Mouse (Mus musculus) MEL (cell line): ENCODE results near the gene Olfr459. TPM values are rescaled to one million over a fixed set of nuclear protein-coding genes. Genes with fewer than 3 reads are reported as not detected.
A peak's percentile ranks its signal among the peaks of the same experiment; 100 is the strongest.

Source experiments
- DNase-seq: peaks from one replicate; pipeline ENCODE4 v3.0.0; 2011; ENCODE audit warnings: low read depth, low spot score
- H3K27ac ChIP-seq: 2 replicates; pipeline ENCODE4 v1.5.1; 2012; ENCODE audit warnings: low read depth, mild to moderate bottlenecking, control low read depth, low read length, moderate library complexity; ENCODE audit not compliant: control insufficient read depth
- H3K27me3 ChIP-seq, 2 experiments: fragments of 150-350 bp in 1 of 2; sonication (generic) in 1 of 2; 2 replicates each; pipeline ENCODE4 v1.6.1; 2012; ENCODE audit warnings: low read length in 2 of 2, mild to moderate bottlenecking in 2 of 2, improper control_type of control experiment in 1 of 2, moderate library complexity in 1 of 2; ENCODE audit not compliant: insufficient read depth in 2 of 2, control insufficient read depth in 1 of 2
- H3K36me3 ChIP-seq, 2 experiments: 2 replicates each; pipeline ENCODE4 v1.6.1; 2012 to 2014; ENCODE audit warnings: low read length in 2 of 2, improper control_type of control experiment in 1 of 2, inconsistent platforms in 1 of 2, mild to moderate bottlenecking in 1 of 2; ENCODE audit not compliant: insufficient read depth in 2 of 2, control insufficient read depth in 1 of 2
- H3K4me1 ChIP-seq, 2 experiments: fragments of 150-350 bp in 1 of 2; sonication (generic) in 1 of 2; 2 replicates each; pipeline ENCODE4 v1.6.1; 2012; ENCODE audit warnings: low read length in 2 of 2, improper control_type of control experiment in 1 of 2, mild to moderate bottlenecking in 1 of 2; ENCODE audit not compliant: insufficient read depth in 2 of 2, control insufficient read depth in 1 of 2
- H3K4me3 ChIP-seq, 2 experiments: fragments of 150-350 bp in 1 of 2; sonication (generic) in 1 of 2; 2 replicates each; pipeline ENCODE4 v1.5.1; 2012; ENCODE audit warnings: low read depth in 2 of 2, low read length in 2 of 2, mild to moderate bottlenecking in 2 of 2, moderate library complexity in 2 of 2, control low read depth in 1 of 2, improper control_type of control experiment in 1 of 2; ENCODE audit not compliant: control insufficient read depth in 1 of 2, insufficient read depth in 1 of 2
- H3K79me2 ChIP-seq: 2 replicates; pipeline ENCODE4 v1.6.1; 2012; ENCODE audit warnings: mild to moderate bottlenecking, low read length, moderate library complexity; ENCODE audit not compliant: control insufficient read depth, poor library complexity, insufficient read depth
- H3K9ac ChIP-seq: 2 replicates; pipeline ENCODE4 v1.6.1; 2012; ENCODE audit warnings: low read depth, mild to moderate bottlenecking, control low read depth, low read length, moderate library complexity; ENCODE audit not compliant: control insufficient read depth, poor library complexity, severe bottlenecking
- H3K9me3 ChIP-seq: fragments of 150-350 bp; sonication (generic); replicated peaks from 2 replicates; pipeline ENCODE4 v1.6.1; 2012; ENCODE audit warnings: mild to moderate bottlenecking, low read length, improper control_type of control experiment, moderate library complexity; ENCODE audit not compliant: insufficient read depth
- BHLHE40 ChIP-seq: IDR thresholded peaks from 2 replicates; pipeline ENCODE4 v1.6.1; 2012; ENCODE audit warnings: low read depth, mild to moderate bottlenecking, inconsistent platforms, low read length, improper control_type of control experiment, borderline replicate concordance
- CHD2 ChIP-seq: IDR thresholded peaks from 2 replicates; pipeline ENCODE4 v1.6.1; 2011; ENCODE audit warnings: low read length, improper control_type of control experiment
- CTCF ChIP-seq, 3 experiments: IDR thresholded peaks in 2 of 3; conservative IDR thresholded peaks in 1 of 3; 2 replicates each; pipeline ENCODE4 v1.5.1; 2011 to 2012; ENCODE audit warnings: low read length in 3 of 3, low read depth in 2 of 3, mild to moderate bottlenecking in 2 of 3, improper control_type of control experiment in 1 of 3, inconsistent platforms in 1 of 3, mixed read lengths in 1 of 3, moderate library complexity in 1 of 3; ENCODE audit not compliant: control insufficient read depth in 1 of 3, insufficient read depth in 1 of 3, poor library complexity in 1 of 3, severe bottlenecking in 1 of 3
- E2F4 ChIP-seq: IDR thresholded peaks from 2 replicates; pipeline ENCODE4 v1.6.1; 2011; ENCODE audit warnings: low read depth, low read length, improper control_type of control experiment, borderline replicate concordance
- JUND ChIP-seq: IDR thresholded peaks from 2 replicates; pipeline ENCODE4 v1.6.1; 2011; ENCODE audit warnings: low read depth, mild to moderate bottlenecking, improper control_type of control experiment, low read length
- KAT2A ChIP-seq: conservative IDR thresholded peaks from 2 replicates; pipeline ENCODE4 v1.6.1; 2012; ENCODE audit warnings: low read depth, low read length, improper control_type of control experiment, inconsistent platforms
- MAZ ChIP-seq: IDR thresholded peaks from 2 replicates; pipeline ENCODE4 v1.6.1; 2012; ENCODE audit warnings: low read depth, mild to moderate bottlenecking, inconsistent platforms, low read length, improper control_type of control experiment
- MEF2A ChIP-seq: IDR thresholded peaks from 2 replicates; pipeline ENCODE4 v1.6.1; 2014; ENCODE audit warnings: low read depth, mild to moderate bottlenecking, inconsistent platforms, low read length, improper control_type of control experiment; ENCODE audit not compliant: poor library complexity, insufficient replicate concordance, severe bottlenecking; ENCODE audit errors: extremely low read depth
- MXI1 ChIP-seq: IDR thresholded peaks from 2 replicates; pipeline ENCODE4 v1.6.1; 2011; ENCODE audit warnings: mild to moderate bottlenecking, low read depth, low read length, improper control_type of control experiment
- NELFE ChIP-seq: IDR thresholded peaks from 2 replicates; pipeline ENCODE4 v1.6.1; 2011; ENCODE audit warnings: low read depth, low read length, improper control_type of control experiment
- NRF1 ChIP-seq: IDR thresholded peaks from 2 replicates; pipeline ENCODE4 v1.6.1; 2014; ENCODE audit warnings: low read depth, mild to moderate bottlenecking, inconsistent platforms, low read length, improper control_type of control experiment, moderate library complexity; ENCODE audit not compliant: poor library complexity, insufficient read depth, severe bottlenecking
- RAD21 ChIP-seq: IDR thresholded peaks from 2 replicates; pipeline ENCODE4 v1.6.1; 2011; ENCODE audit warnings: mild to moderate bottlenecking, low read depth, low read length, improper control_type of control experiment
- SMC3 ChIP-seq: IDR thresholded peaks from 2 replicates; pipeline ENCODE4 v1.6.1; 2011; ENCODE audit warnings: low read depth, low read length, improper control_type of control experiment
- TAL1 ChIP-seq: IDR thresholded peaks from 2 replicates; pipeline ENCODE4 v1.6.1; 2012; ENCODE audit warnings: mild to moderate bottlenecking, inconsistent platforms, low read length, moderate library complexity, mixed read lengths
- USF2 ChIP-seq, 2 experiments: IDR thresholded peaks; 2 replicates each; pipeline ENCODE4 v1.6.1; 2011 to 2012; ENCODE audit warnings: improper control_type of control experiment in 2 of 2, low read length in 2 of 2, borderline replicate concordance in 1 of 2, inconsistent platforms in 1 of 2, low read depth in 1 of 2, mild to moderate bottlenecking in 1 of 2; ENCODE audit not compliant: insufficient read depth in 1 of 2
- ZC3H11A ChIP-seq: IDR thresholded peaks from 2 replicates; pipeline ENCODE4 v1.6.1; 2012; ENCODE audit warnings: low read depth, mild to moderate bottlenecking, inconsistent platforms, low read length, improper control_type of control experiment
- ZKSCAN1 ChIP-seq: IDR thresholded peaks from 2 replicates; pipeline ENCODE4 v1.6.1; 2012; ENCODE audit warnings: low read depth, mild to moderate bottlenecking, inconsistent platforms, low read length, improper control_type of control experiment, moderate library complexity
- ZMIZ1 ChIP-seq: IDR thresholded peaks from 2 replicates; pipeline ENCODE4 v1.6.1; 2012; ENCODE audit warnings: low read depth, mild to moderate bottlenecking, inconsistent platforms, low read length, improper control_type of control experiment, moderate library complexity
- polyA plus RNA-seq, 2 experiments: library from polyadenylated mRNA; stranded (reverse) in 1 of 2; unstranded in 1 of 2; fragments of >175 nt in 1 of 2; fragments of >200 nt in 1 of 2; gene quantifications; 2 replicates each; pipeline versions ENCODE4 v1.2.1 to v1.2.4; 2012; ENCODE audit warnings: low replicate concordance in 2 of 2, low read depth in 1 of 2; ENCODE audit not compliant: insufficient read length in 2 of 2, insufficient read depth in 1 of 2, missing spikeins in 1 of 2
- total RNA-seq: library from RNA; depleted of rRNA; stranded (reverse); fragments of 300-350 nt; gene quantifications from 2 replicates; pipeline ENCODE4 v1.2.3, GENCODE M21; 2012

The Olfr459 gene
- total and polyA plus RNA-seq, 3 experiments = not detected

DNA sequence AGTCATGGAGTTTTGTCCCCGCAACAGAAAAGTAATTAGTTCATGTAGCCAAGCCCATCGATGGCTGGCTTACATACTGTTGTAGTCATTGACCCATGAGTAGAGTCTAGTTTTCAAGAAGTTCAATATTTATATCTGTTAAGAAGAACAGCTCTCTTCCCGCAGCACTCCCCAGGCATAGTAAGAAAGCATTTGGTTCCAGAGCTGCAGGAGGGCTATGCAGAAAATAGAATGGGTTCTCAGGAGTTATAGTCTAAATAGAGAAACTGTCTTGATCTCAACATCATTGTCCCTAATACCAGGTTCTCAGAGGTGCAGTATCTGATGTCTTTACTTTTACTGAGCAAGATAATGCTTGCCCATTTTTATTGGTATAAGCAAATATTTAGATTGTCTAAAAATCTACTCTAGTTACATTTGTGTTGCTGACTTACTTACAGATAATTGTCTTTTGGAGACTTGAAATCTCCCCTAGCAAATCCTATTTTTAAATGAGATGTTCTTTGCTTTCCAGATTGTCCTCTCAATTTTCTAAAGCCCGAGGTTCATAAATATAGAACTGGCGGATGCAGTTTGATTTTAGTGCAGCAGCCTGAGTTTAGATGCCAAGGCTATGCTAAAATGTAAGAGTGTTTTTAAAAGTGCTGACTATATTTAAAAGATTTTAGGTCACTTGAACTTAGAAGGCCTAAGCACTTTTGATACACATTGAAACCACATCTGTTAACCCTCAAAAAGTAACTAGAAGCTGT is 40.1 kb downstream of the Olfr459 start:
- Histone ChIP-seq H3K27ac (no peak overlapping the region), H3K9me3 (no peaks in the 10 kb centered on the region), H3K4me3 (no peak overlapping the region), H3K9ac (no peak overlapping the region), H3K36me3 (no peaks in the 10 kb centered on the region), H3K79me2 (no peaks in the 10 kb centered on the region), H3K4me1 (no peaks in the 10 kb centered on the region), H3K27me3 (0 out of 4 replicates have a peak, but pooled peaks cover 0 to 2% of the 10 kb centered on the region in 2 experiments)
- DNase-seq = no peak
- TF ChIP-seq ZMIZ1 (no peak), NELFE (no peak), BHLHE40 (no peak), ZKSCAN1 (no peak), TAL1 (no peak), MAZ (no peak), ZC3H11A (no peak), MXI1 (no peak), KAT2A (no peak), USF2 (IDR thresholded peaks at IDR 0.05; ENCODE audit: borderline replicate concordance in 1 of 2, insufficient read depth in 1 of 2, low read depth in 1 of 2, low read length in 2 of 2) (no peak), NRF1 (no peak), E2F4 (no peak), CTCF (IDR thresholded peaks at IDR 0.05 in 2 of 3, conservative IDR thresholded peaks at IDR 0.05 in 1 of 3; ENCODE audit: control insufficient read depth in 1 of 3, insufficient read depth in 1 of 3, low read depth in 2 of 3, low read length in 3 of 3, poor library complexity in 1 of 3, severe bottlenecking in 1 of 3) (no peak), CHD2 (no peak), MEF2A (no peak)

DNA sequence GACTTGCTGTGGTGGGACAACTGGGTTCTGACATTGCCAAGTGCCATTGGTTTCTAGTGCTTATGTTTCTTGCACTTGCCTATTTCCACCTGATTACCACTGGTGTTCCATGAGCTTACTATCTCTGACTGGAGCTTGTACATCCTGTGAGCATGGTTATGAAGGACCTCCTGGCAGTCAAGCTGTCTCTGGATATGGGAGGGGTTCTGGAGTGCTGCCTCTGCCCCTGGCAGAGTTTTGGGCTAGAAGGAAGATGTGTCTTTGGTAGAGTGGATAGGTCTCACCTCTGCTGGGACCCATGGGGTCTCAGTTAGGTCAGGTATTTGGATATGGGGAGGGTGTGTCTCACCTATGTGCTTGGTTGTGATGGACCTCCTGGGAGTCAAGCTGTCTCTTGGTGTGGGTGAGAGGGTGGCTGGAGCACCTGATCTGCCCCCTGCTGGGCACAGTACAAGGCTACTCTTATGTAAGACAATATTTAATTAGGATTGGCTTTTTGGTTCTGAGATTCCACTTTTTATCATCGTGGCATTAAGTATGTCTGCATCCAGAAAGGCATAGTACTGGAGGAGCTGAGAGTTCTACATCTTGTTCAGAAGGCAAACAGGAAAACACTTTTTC is 46.9 kb downstream of the Olfr459 start:
- H3K27ac ChIP-seq = no peak overlapping the region
- TF ChIP-seq CTCF (IDR thresholded peaks at IDR 0.05 in 2 of 3, conservative IDR thresholded peaks at IDR 0.05 in 1 of 3; ENCODE audit: control insufficient read depth in 1 of 3, insufficient read depth in 1 of 3, low read depth in 2 of 3, low read length in 3 of 3, poor library complexity in 1 of 3, severe bottlenecking in 1 of 3) (peak; percentile 4 to 35 (median 25); a peak in 4 of 6 replicates), SMC3 (peak; percentile 50), JUND (no peak), RAD21 (peak; percentile 23)
- peak; percentile 15 for DNase-seq
- H3K4me1 ChIP-seq = no peaks in the 10 kb centered on the region
- no peak overlapping the region for H3K9ac ChIP-seq
- no peaks in the 10 kb centered on the region for H3K79me2 ChIP-seq
- H3K4me3 ChIP-seq = no peak overlapping the region
- H3K27me3 ChIP-seq = no peaks in the 10 kb centered on the region; a peak in 1 of 4 replicates
- H3K36me3 ChIP-seq = no peaks in the 10 kb centered on the region
- no peaks in the 10 kb centered on the region for H3K9me3 ChIP-seq
